Comparison of ENCODE assay signal across 14 mouse cellular contexts in genomic region chr4:107807796-107808195, GRCm38 (mm10). TPM values are rescaled to one million over a fixed set of nuclear protein-coding genes. Genes with fewer than 3 reads are reported as not detected.
DNase-seq lines count a peak whose midpoint lies in the region; ATAC-seq and TF ChIP-seq lines count a peak whose summit lies in the region.
"Had no signal": no experiment of that assay in that cellular context is flagged by ENCODE, and none has a peak within 500 bp of the region (broad histone marks: within the 10 kb centered on the region; RNA-seq: fewer than 3 reads in every experiment).

No protein-coding gene starts in this region.

- peak; percentile 74 for DNase-seq in liver
- no peak for DNase-seq in liver, embryonic 11.5 days (ENCODE audit: low spot score)
- DNase-seq in stomach, postnatal 0 days (ENCODE audit: low spot score) = peak; percentile 54
- no peak for DNase-seq in right cerebral cortex, adult 2 months (ENCODE audit: low spot score in 2 of 2)
- no peak for DNase-seq in urinary bladder, postnatal 4 days (ENCODE audit: low spot score in 2 of 2)
- no peak for DNase-seq in embryo, embryonic 10 days (ENCODE audit: low spot score)
- DNase-seq: adrenal gland, postnatal 25 days; cerebellum, adult 9-11 months; heart, postnatal 10 days; lung, adult 2 months had no signal

- no peak overlapping the region for H3K27ac ChIP-seq in liver, embryonic 11.5 days (ENCODE audit: low read depth, low read length)
- no peak overlapping the region for H3K27ac ChIP-seq in stomach, postnatal 0 days (replicated peaks)
- H3K27ac ChIP-seq: kidney, embryonic 15.5 days had no signal

- no peaks in the 10 kb centered on the region for H3K36me3 ChIP-seq in liver, embryonic 11.5 days (ENCODE audit: control insufficient read depth, insufficient read depth, low read length)
- H3K36me3 ChIP-seq in stomach, postnatal 0 days (ENCODE audit: control insufficient read depth, insufficient read depth, low read length) = no peaks in the 10 kb centered on the region
- H3K36me3 ChIP-seq: kidney, embryonic 15.5 days had no signal

- H3K9ac ChIP-seq in liver, embryonic 11.5 days (ENCODE audit: low read depth, low read length) = no peak overlapping the region
- no peak overlapping the region for H3K9ac ChIP-seq in stomach, postnatal 0 days (ENCODE audit: low read length)
- H3K9ac ChIP-seq: kidney, embryonic 15.5 days had no signal

- H3K9me3 ChIP-seq in liver, embryonic 11.5 days (ENCODE audit: control insufficient read depth, low read length) = no peaks in the 10 kb centered on the region
- no peaks in the 10 kb centered on the region for H3K9me3 ChIP-seq in stomach, postnatal 0 days (ENCODE audit: control insufficient read depth, low read length)
- H3K9me3 ChIP-seq: kidney, embryonic 15.5 days had no signal

- H3K4me1 ChIP-seq in liver, embryonic 11.5 days (replicated peaks; ENCODE audit: control insufficient read depth, insufficient read depth, low read length) = peaks cover 26% of the 10 kb centered on the region
- peaks cover 3% of the 10 kb centered on the region; the same call in 1 of the 2 replicates for H3K4me1 ChIP-seq in stomach, postnatal 0 days (replicated peaks; ENCODE audit: control insufficient read depth, insufficient read depth)

- no peak for ATAC-seq in liver, embryonic 11.5 days (replicated peaks; ENCODE audit: low FRiP score)
- peak; percentile 31 for ATAC-seq in CD4-positive, CD25-positive, alpha-beta regulatory T cell, adult 4 months
- ATAC-seq in granulocyte monocyte progenitor cell, adult 5-6 weeks (replicated peaks; ENCODE audit: poor library complexity, severe bottlenecking) = peak; percentile 33
- ATAC-seq in stomach, postnatal 0 days (ENCODE audit: low FRiP score, low TSS enrichment) = no peak

- H3K4me2 ChIP-seq in liver, embryonic 11.5 days = no peak overlapping the region
- no peak overlapping the region for H3K4me2 ChIP-seq in stomach, postnatal 0 days (replicated peaks; ENCODE audit: low read depth)
- H3K4me2 ChIP-seq: kidney, embryonic 15.5 days had no signal

- TF ChIP-seq EP300 in stomach, postnatal 0 days (optimal IDR thresholded peaks at IDR 0.05) = no peak

- H3K27me3 ChIP-seq in liver, embryonic 11.5 days (replicated peaks; ENCODE audit: control insufficient read depth, insufficient read depth, low read length) = no peaks in the 10 kb centered on the region
- no peaks in the 10 kb centered on the region for H3K27me3 ChIP-seq in stomach, postnatal 0 days (ENCODE audit: control insufficient read depth, insufficient read depth, low read length)

- WGBS in liver, embryonic 11.5 days = 61% methylated on average over 4 of the region's 4 CpGs
- WGBS in stomach, postnatal 0 days = 76% methylated on average over 4 of the region's 4 CpGs

- no peak for TF ChIP-seq CTCF in stomach, postnatal 0 days (IDR thresholded peaks at IDR 0.05; ENCODE audit: low read depth)

- H3K4me3 ChIP-seq in liver, embryonic 11.5 days (ENCODE audit: low read depth, low read length) = no peak overlapping the region
- no peak overlapping the region for H3K4me3 ChIP-seq in stomach, postnatal 0 days (ENCODE audit: low read depth, low read length)
- H3K4me3 ChIP-seq: kidney, embryonic 15.5 days had no signal

RNA-seq across cellular contexts. Expression of gene Lrp8, which starts 5.7 kb away (rescaled TPM):
- polyA plus RNA-seq in liver, embryonic 11.5 days (2014; fragmentation: Nextera tagmentation; extraction: Ambion mirVana) = 5.3 and 5.9 TPM in 2 replicates
- polyA plus RNA-seq in CD4-positive, CD25-positive, alpha-beta regulatory T cell, adult 4 months (2017; shearing (Covaris generic)) = under 1 TPM; 0.94 to 0.96 TPM
- 12.8 and 19.7 TPM in 2 replicates for total RNA-seq in granulocyte monocyte progenitor cell, adult 5-6 weeks (2014; fragmentation: Nextera tagmentation)
- 16.5 and 18.7 TPM in 2 replicates for total RNA-seq in granulocyte monocyte progenitor cell, adult 5-6 weeks (2017)
- polyA plus RNA-seq in stomach, postnatal 0 days (2015; fragmentation: Nextera tagmentation; extraction: Ambion mirVana) = 0.85 and 1.3 TPM in 2 replicates
- total RNA-seq: gastrocnemius, adult 8-10 months had no signal

Comparison
In these comparisons a context has a peak if more than half of its experiments do, and no peak if none do; other contexts are left out.
1. DNase-seq: peak in liver (single experiment) and stomach, postnatal 0 days (single experiment); none in liver, embryonic 11.5 days (single experiment), right cerebral cortex, adult 2 months (0 of 2), urinary bladder, postnatal 4 days (0 of 2) and embryo, embryonic 10 days (single experiment).
2. ATAC-seq: peak in CD4-positive, CD25-positive, alpha-beta regulatory T cell, adult 4 months (single experiment) and granulocyte monocyte progenitor cell, adult 5-6 weeks (single experiment); none in liver, embryonic 11.5 days (single experiment) and stomach, postnatal 0 days (single experiment).